Mouse (Mus musculus): ENCODE results near the gene Vamp1. TPM values are rescaled to one million over a fixed set of nuclear protein-coding genes. Genes with fewer than 3 reads are reported as not detected.

Vamp1 gene
- polyA plus RNA-seq, 1 experiment from 2014 or later = 7.3 TPM

DNA sequence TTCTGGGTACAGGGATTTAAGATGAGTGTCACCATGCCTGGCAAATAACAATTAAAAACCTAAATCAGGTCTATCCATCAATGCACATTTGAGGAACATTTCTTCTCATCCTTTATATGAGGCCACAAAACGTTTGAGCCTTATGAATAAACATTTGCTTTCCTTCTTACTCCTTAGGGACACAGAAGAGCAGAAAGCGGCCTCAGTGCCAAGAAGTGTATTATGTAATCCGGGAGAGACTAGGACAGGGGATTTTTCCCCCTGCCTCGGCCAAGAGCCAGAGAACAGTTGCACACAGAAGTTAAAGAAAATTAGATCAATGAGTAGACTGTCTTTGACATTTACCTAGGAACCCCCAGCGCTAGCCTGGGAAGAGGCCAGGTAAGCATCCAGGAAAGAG lies 33.2 kb upstream of the Vamp1 start:
- no peaks in the 10 kb centered on the region for H3K4me1 ChIP-seq (replicated peaks; ENCODE audit: control insufficient read depth, insufficient read depth, low read length)
- H3K9ac ChIP-seq (replicated peaks; ENCODE audit: low read depth, low read length) = no peak overlapping the region
- H3K36me3 ChIP-seq (ENCODE audit: control insufficient read depth, insufficient read depth) = peaks cover 63% of the 10 kb centered on the region
- H3K9me3 ChIP-seq (ENCODE audit: control insufficient read depth, low read length) = no peaks in the 10 kb centered on the region
- no peaks in the 10 kb centered on the region for H3K27me3 ChIP-seq (replicated peaks; ENCODE audit: control insufficient read depth, insufficient read depth, low read length)
- no peak overlapping the region for H3K4me2 ChIP-seq (ENCODE audit: low read length)
- 65% methylated on average over 5 of the region's 5 CpGs for WGBS
- no peak overlapping the region for H3K27ac ChIP-seq (ENCODE audit: low read length)
- H3K4me3 ChIP-seq (replicated peaks; ENCODE audit: low read length) = no peak overlapping the region
- ATAC-seq = no peak

DNA sequence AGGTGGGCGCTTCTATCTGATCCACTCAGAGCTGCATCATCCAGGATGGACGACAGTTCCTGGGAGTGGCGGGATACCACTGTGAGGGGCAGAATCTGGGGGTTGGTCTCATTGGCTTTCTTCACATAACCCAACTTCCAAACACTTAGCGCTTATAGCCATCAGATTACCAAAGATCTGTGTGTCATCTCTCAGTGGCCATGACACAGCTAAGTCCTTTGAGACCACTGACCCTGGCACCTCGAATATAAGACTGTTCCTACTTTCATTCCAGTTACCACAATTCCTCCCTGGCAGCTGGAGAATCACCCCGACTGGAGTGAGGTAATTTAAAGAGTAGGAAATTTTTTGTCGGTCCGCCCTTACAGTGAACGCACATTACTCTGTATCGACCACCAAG lies 29.1 kb upstream of the Vamp1 start:
- Histone ChIP-seq H3K4me2 (ENCODE audit: low read length) (no peak overlapping the region), H3K36me3 (ENCODE audit: control insufficient read depth, insufficient read depth) (peaks cover 38% of the 10 kb centered on the region), H3K9me3 (ENCODE audit: control insufficient read depth, low read length) (no peaks in the 10 kb centered on the region), H3K27ac (ENCODE audit: low read length) (no peak overlapping the region), H3K4me1 (replicated peaks; ENCODE audit: control insufficient read depth, insufficient read depth, low read length) (peaks cover 6% of the 10 kb centered on the region), H3K27me3 (replicated peaks; ENCODE audit: control insufficient read depth, insufficient read depth, low read length) (no peaks in the 10 kb centered on the region), H3K9ac (replicated peaks; ENCODE audit: low read depth, low read length) (no peak overlapping the region), H3K4me3 (replicated peaks; ENCODE audit: low read length) (no peak overlapping the region)
- ATAC-seq = no peak
- 92% methylated on average over 10 of the region's 10 CpGs for WGBS

DNA sequence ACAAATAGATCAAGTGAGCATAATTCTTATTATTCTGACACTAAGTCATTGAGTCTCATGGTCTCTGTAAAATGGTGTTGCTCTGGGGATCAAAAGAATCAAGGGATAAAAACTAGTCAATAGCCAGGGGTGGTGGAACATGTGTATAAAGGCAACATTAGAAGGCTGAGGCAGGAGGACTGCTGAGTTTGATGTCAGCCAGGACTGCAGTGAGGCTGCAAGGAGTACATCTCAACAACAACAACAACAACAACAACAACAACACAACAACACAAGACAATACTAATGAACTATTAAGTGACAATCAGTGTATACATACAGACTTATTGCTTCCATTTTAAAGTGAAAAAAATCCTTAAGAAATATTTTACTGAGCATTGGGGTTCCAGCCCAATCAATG lies 24.5 kb upstream of the Vamp1 start:
- Histone ChIP-seq H3K9ac (replicated peaks; ENCODE audit: low read depth, low read length) (peak overlapping the region; percentile 77), H3K36me3 (ENCODE audit: control insufficient read depth, insufficient read depth) (peaks cover 16% of the 10 kb centered on the region), H3K27ac (ENCODE audit: low read length) (peak overlapping the region; percentile 100), H3K4me3 (replicated peaks; ENCODE audit: low read length) (peak overlapping the region; percentile 89), H3K4me2 (ENCODE audit: low read length) (peak overlapping the region; percentile 65), H3K27me3 (replicated peaks; ENCODE audit: control insufficient read depth, insufficient read depth, low read length) (no peaks in the 10 kb centered on the region), H3K9me3 (ENCODE audit: control insufficient read depth, low read length) (no peaks in the 10 kb centered on the region), H3K4me1 (replicated peaks; ENCODE audit: control insufficient read depth, insufficient read depth, low read length) (peaks cover 17% of the 10 kb centered on the region)
- no peak for ATAC-seq

DNA sequence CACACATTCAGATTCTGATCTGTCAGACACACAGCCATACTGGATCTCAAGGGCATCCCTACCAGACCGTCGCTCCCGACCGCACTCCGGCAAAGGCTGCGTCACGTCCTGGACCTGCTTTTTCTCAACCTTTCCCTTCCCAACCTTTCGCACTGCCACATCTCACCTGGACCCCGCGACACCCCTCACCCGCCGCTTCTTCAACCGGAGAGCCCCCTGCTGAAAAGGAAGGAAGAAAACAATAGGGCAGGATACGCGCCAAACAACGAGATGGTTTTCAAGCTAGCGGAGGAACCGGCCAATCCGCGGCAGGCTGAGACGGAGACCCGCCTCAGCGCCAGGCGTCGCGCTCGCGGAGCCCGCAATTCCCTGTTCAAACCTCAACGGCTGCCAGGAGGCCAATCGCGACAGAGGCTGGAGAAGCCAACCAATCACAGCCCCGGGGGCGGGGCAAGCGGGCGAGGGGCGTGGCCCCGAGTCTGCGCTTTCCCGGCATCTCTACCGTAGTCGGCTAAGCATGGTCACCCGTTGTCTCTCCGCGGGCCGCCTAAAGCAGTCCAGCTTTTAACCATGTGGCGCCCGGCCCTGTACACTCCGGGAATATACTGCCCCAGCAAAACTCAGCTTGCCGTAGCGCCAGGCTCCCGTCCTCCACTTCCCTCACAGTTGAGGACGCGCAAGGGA lies 23.9 kb upstream of the Vamp1 start, which contains the start of the genes Ncapd2 and Mrpl51:
Gene Ncapd2 (minus strand): TSS at position 370 of the 684 bp plus-strand sequence.
Gene Mrpl51 (plus strand): TSS at position 470 of the 684 bp plus-strand sequence.
- Histone ChIP-seq H3K27me3 (replicated peaks; ENCODE audit: control insufficient read depth, insufficient read depth, low read length) (no peaks in the 10 kb centered on the region), H3K9ac (replicated peaks; ENCODE audit: low read depth, low read length) (peak within 1 kb of the TSS; percentile 83), H3K9me3 (ENCODE audit: control insufficient read depth, low read length) (no peaks in the 10 kb centered on the region), H3K4me3 (replicated peaks; ENCODE audit: low read length) (peak within 1 kb of the TSS; percentile 89), H3K27ac (ENCODE audit: low read length) (peak within 1 kb of the TSS; percentile 100), H3K4me2 (ENCODE audit: low read length) (peak within 1 kb of the TSS; percentile 95), H3K36me3 (ENCODE audit: control insufficient read depth, insufficient read depth) (peaks cover 11% of the 10 kb centered on the region; the same call in 1 of the 2 replicates), H3K4me1 (replicated peaks; ENCODE audit: control insufficient read depth, insufficient read depth, low read length) (peaks cover 17% of the 10 kb centered on the region)
- under 1% methylated on average over 54 of the region's 54 CpGs for WGBS
- peak; percentile 97 for ATAC-seq

DNA sequence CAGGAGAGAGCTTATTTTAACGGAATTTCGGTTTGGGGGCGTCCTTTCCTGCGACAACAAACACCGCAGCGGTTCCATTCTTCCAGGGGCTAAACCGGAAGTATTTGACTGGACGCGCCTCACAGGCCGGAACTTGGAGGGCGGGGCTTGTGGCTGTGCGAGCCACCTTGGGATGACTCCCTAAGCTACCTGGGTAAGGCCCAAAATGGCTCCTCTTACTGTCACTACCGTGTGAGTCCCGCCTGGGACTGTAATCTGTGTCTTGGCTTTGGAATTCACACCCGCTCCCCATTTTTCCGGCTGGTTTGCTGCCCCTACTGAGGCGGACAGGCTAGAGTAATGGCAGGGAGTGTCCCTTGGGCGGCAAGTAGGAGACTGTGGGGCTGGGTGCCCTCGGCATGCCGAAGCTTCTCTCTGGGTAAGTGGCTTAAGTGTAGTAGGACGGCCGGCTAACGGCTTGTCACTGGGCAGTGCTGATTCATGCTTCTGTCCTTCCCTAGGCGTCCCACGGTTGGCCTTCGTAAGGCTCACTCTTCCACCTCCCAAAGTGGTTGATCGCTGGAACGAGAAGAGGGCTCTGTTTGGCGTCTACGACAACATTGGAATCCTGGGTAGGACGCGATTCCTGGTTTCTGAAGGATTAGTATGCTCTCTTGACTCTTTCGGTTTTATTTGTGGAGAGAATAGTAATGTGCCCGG lies 23.2 kb upstream of the Vamp1 start:
- under 1% methylated on average over 34 of the region's 34 CpGs for WGBS
- Histone ChIP-seq H3K4me2 (ENCODE audit: low read length) (peak overlapping the region; percentile 95), H3K27me3 (replicated peaks; ENCODE audit: control insufficient read depth, insufficient read depth, low read length) (no peaks in the 10 kb centered on the region), H3K4me3 (replicated peaks; ENCODE audit: low read length) (peak overlapping the region; percentile 89), H3K4me1 (replicated peaks; ENCODE audit: control insufficient read depth, insufficient read depth, low read length) (peaks cover 17% of the 10 kb centered on the region), H3K9me3 (ENCODE audit: control insufficient read depth, low read length) (no peaks in the 10 kb centered on the region), H3K27ac (ENCODE audit: low read length) (peak overlapping the region; percentile 100), H3K9ac (replicated peaks; ENCODE audit: low read depth, low read length) (peak overlapping the region; percentile 83), H3K36me3 (ENCODE audit: control insufficient read depth, insufficient read depth) (peaks cover 9% of the 10 kb centered on the region; the same call in 1 of the 2 replicates)
- ATAC-seq = peak; percentile 91

GRCm38 (mm10) chr6:125192841-125193240 lies 22.5 kb upstream of the Vamp1 start:
- Histone ChIP-seq H3K9ac (replicated peaks; ENCODE audit: low read depth, low read length) (peak overlapping the region; percentile 83), H3K4me3 (replicated peaks; ENCODE audit: low read length) (peak overlapping the region; percentile 89), H3K36me3 (ENCODE audit: control insufficient read depth, insufficient read depth) (peaks cover 7% of the 10 kb centered on the region; the same call in 1 of the 2 replicates), H3K27me3 (replicated peaks; ENCODE audit: control insufficient read depth, insufficient read depth, low read length) (no peaks in the 10 kb centered on the region), H3K27ac (ENCODE audit: low read length) (no peak overlapping the region), H3K4me1 (replicated peaks; ENCODE audit: control insufficient read depth, insufficient read depth, low read length) (peaks cover 17% of the 10 kb centered on the region), H3K9me3 (ENCODE audit: control insufficient read depth, low read length) (no peaks in the 10 kb centered on the region), H3K4me2 (ENCODE audit: low read length) (peak overlapping the region; percentile 95)
- no peak for ATAC-seq
- WGBS = 45% methylated on average over 5 of the region's 5 CpGs

DNA sequence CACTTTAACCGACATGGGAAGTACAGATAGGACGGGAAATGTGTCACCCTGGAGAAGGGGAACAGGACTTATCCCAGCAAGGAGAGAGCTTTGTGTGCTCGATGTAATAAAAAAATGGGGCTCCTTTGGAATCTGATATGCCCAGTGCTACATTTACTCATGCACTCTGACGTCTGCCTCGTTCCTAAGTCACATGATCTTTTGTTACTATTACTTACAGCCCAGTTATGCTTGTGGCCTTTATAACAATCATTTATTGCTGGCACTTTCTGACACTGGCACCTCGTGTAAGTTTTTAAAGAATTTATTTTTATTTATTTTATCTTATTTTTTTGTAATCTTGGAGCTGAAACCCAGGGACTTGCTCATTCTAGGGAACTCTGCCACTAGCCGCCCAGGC lies 22.0 kb upstream of the Vamp1 start:
- peaks cover 7% of the 10 kb centered on the region; the same call in 1 of the 2 replicates for H3K36me3 ChIP-seq (ENCODE audit: control insufficient read depth, insufficient read depth)
- 82% methylated on average over 7 of the region's 7 CpGs for WGBS
- H3K4me1 ChIP-seq (replicated peaks; ENCODE audit: control insufficient read depth, insufficient read depth, low read length) = peaks cover 17% of the 10 kb centered on the region
- no peaks in the 10 kb centered on the region for H3K9me3 ChIP-seq (ENCODE audit: control insufficient read depth, low read length)
- no peaks in the 10 kb centered on the region for H3K27me3 ChIP-seq (replicated peaks; ENCODE audit: control insufficient read depth, insufficient read depth, low read length)
- ATAC-seq = no peak
- H3K9ac ChIP-seq (replicated peaks; ENCODE audit: low read depth, low read length) = no peak overlapping the region
- no peak overlapping the region for H3K4me3 ChIP-seq (replicated peaks; ENCODE audit: low read length)
- no peak overlapping the region for H3K27ac ChIP-seq (ENCODE audit: low read length)
- no peak overlapping the region for H3K4me2 ChIP-seq (ENCODE audit: low read length)

DNA sequence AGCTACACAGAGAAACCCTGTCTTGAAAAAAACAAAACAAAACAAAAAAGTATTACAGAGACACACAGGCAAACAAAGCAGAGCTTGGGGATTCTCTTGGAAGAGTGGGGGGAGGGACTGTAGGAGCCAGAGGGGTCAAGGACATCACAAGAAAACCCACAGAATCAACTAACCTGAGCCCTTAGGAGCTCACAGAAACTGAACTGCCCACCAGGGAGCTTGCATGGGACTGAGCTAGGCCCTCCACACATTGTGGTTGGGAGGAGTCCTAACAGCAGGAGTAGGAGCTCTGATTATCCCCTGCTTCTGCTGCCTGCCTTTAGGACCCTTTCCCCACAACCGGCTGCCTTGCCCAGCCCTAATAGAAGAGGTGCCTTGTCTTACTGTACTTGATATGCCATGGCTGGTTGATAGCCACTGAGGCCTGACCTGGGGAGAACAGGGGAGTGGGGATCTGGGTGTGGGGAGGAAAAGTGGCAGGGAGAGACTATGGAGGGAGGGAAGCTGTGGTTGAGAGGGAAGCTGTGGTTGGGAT lies 19.7 kb upstream of the Vamp1 start:
- 44% methylated on average over 1 of the region's 1 CpGs for WGBS
- Histone ChIP-seq H3K27ac (ENCODE audit: low read length) (no peak overlapping the region), H3K36me3 (ENCODE audit: control insufficient read depth, insufficient read depth) (peaks cover 4% of the 10 kb centered on the region; the same call in 1 of the 2 replicates), H3K4me3 (replicated peaks; ENCODE audit: low read length) (no peak overlapping the region), H3K4me1 (replicated peaks; ENCODE audit: control insufficient read depth, insufficient read depth, low read length) (peaks cover 12% of the 10 kb centered on the region), H3K4me2 (ENCODE audit: low read length) (no peak overlapping the region), H3K9ac (replicated peaks; ENCODE audit: low read depth, low read length) (no peak overlapping the region), H3K27me3 (replicated peaks; ENCODE audit: control insufficient read depth, insufficient read depth, low read length) (no peaks in the 10 kb centered on the region), H3K9me3 (ENCODE audit: control insufficient read depth, low read length) (no peaks in the 10 kb centered on the region)
- no peak for ATAC-seq

GRCm38 (mm10) chr6:125196301-125196700 lies 19.1 kb upstream of the Vamp1 start:
- Histone ChIP-seq H3K36me3 (ENCODE audit: control insufficient read depth, insufficient read depth) (peaks cover 4% of the 10 kb centered on the region; the same call in 1 of the 2 replicates), H3K4me1 (replicated peaks; ENCODE audit: control insufficient read depth, insufficient read depth, low read length) (peaks cover 12% of the 10 kb centered on the region), H3K9ac (replicated peaks; ENCODE audit: low read depth, low read length) (no peak overlapping the region), H3K9me3 (ENCODE audit: control insufficient read depth, low read length) (no peaks in the 10 kb centered on the region), H3K27ac (ENCODE audit: low read length) (no peak overlapping the region), H3K4me3 (replicated peaks; ENCODE audit: low read length) (no peak overlapping the region), H3K4me2 (ENCODE audit: low read length) (no peak overlapping the region), H3K27me3 (replicated peaks; ENCODE audit: control insufficient read depth, insufficient read depth, low read length) (no peaks in the 10 kb centered on the region)
- 48% methylated on average over 3 of the region's 3 CpGs for WGBS
- no peak for ATAC-seq

Data from forebrain, embryonic 16.5 days (tissue).